Mouse (Mus musculus): ENCODE data around the gene Frzb.

DNA sequence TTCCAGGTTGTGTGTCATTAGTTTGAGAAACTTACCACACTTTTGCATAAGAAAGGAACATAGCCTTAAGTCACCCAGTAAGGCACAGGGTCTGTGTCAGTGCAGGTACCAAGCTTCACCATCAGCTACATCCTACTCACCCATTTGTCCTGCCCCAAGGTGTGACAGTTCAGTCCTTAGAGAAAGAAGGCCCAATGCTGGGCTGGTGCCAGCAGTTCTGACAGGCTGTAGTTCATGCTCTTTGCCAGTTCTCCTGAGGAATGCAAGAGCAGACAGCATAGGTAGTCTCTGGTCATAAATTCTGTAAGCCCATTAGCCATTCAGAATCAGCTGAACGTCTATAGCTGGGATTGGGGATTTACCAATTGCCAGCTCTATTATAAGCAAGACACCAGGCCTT lies 28.4 kb upstream of the Frzb start:
- TF ChIP-seq CTCF (IDR thresholded peaks at IDR 0.05; ENCODE audit: low read depth, low read length), result no peak
- TF ChIP-seq POLR2A (IDR thresholded peaks at IDR 0.05; ENCODE audit: borderline replicate concordance, low read depth, low read length), result no peak

All from bone marrow macrophage, adult 2 months (primary cell).